Mouse (Mus musculus): ENCODE data around the gene Cnot10. TPM values are rescaled to one million over a fixed set of nuclear protein-coding genes. Genes with fewer than 3 reads are reported as not detected.

Cnot10 gene
- polyA plus RNA-seq, 1 experiment from 2014 or later = 54.7 TPM

- H3K36me3 ChIP-seq = peaks cover 83% of the 10 kb centered on the region
- WGBS = 91% methylated on average over 4 of the region's 4 CpGs
- no peaks in the 10 kb centered on the region for H3K4me1 ChIP-seq (replicated peaks)
- no peaks in the 10 kb centered on the region for H3K9me3 ChIP-seq
- ATAC-seq (ENCODE audit: low FRiP score) = no peak
- no peak overlapping the region for H3K4me3 ChIP-seq
- H3K4me2 ChIP-seq = no peak overlapping the region
- H3K27me3 ChIP-seq = no peaks in the 10 kb centered on the region
- H3K27ac ChIP-seq = no peak overlapping the region
- no peak overlapping the region for H3K9ac ChIP-seq
Observed at GRCm38 (mm10) chr9:114612566-114612965, 27.4 kb downstream of the Cnot10 start.

- no peak overlapping the region for H3K27ac ChIP-seq
- ATAC-seq (ENCODE audit: low FRiP score) = no peak
- no peak overlapping the region for H3K4me3 ChIP-seq
- H3K9me3 ChIP-seq = no peaks in the 10 kb centered on the region
- 98% methylated on average over 3 of the region's 3 CpGs for WGBS
- H3K4me2 ChIP-seq = no peak overlapping the region
- H3K27me3 ChIP-seq = no peaks in the 10 kb centered on the region
- peaks cover 83% of the 10 kb centered on the region for H3K36me3 ChIP-seq
- H3K9ac ChIP-seq = no peak overlapping the region
- no peaks in the 10 kb centered on the region for H3K4me1 ChIP-seq (replicated peaks)
Observed at GRCm38 (mm10) chr9:114610266-114610665, 29.7 kb downstream of the Cnot10 start.

- WGBS = 65% methylated on average over 12 of the region's 12 CpGs
- ATAC-seq (ENCODE audit: low FRiP score) = no peak
- Histone ChIP-seq H3K27ac (no peak overlapping the region), H3K27me3 (no peaks in the 10 kb centered on the region), H3K9me3 (no peaks in the 10 kb centered on the region), H3K4me3 (no peak overlapping the region), H3K4me1 (replicated peaks) (no peaks in the 10 kb centered on the region), H3K36me3 (peaks cover 69% of the 10 kb centered on the region), H3K4me2 (no peak overlapping the region), H3K9ac (no peak overlapping the region)
Observed at GRCm38 (mm10) chr9:114603876-114604540, 36.0 kb downstream of the Cnot10 start.

- H3K9me3 ChIP-seq = no peaks in the 10 kb centered on the region
Observed at GRCm38 (mm10) chr9:114601096-114601495, 38.9 kb downstream of the Cnot10 start.

GRCm38 (mm10) chr9:114585017-114585345, 55.0 kb downstream of the Cnot10 start:
- no peak for ATAC-seq (ENCODE audit: low FRiP score)
- WGBS = 31% methylated on average over 5 of the region's 5 CpGs
- Histone ChIP-seq H3K9ac (no peak overlapping the region), H3K27ac (no peak overlapping the region), H3K4me3 (no peak overlapping the region), H3K27me3 (0 out of 2 replicates have a peak, but pooled peaks cover 3% of the 10 kb centered on the region), H3K9me3 (no peaks in the 10 kb centered on the region), H3K36me3 (peaks cover 41% of the 10 kb centered on the region), H3K4me1 (replicated peaks) (peaks cover 13% of the 10 kb centered on the region), H3K4me2 (no peak overlapping the region)

More at GRCm38 (mm10) chr9:114601096-114601495, 38.9 kb downstream of the Cnot10 start:
- Histone ChIP-seq H3K4me1 (replicated peaks) (no peaks in the 10 kb centered on the region), H3K4me3 (no peak overlapping the region), H3K27ac (no peak overlapping the region), H3K36me3 (peaks cover 72% of the 10 kb centered on the region), H3K27me3 (no peaks in the 10 kb centered on the region), H3K9ac (no peak overlapping the region), H3K4me2 (no peak overlapping the region)
- ATAC-seq (ENCODE audit: low FRiP score) = no peak
- 60% methylated on average over 1 of the region's 1 CpGs for WGBS

GRCm38 (mm10) chr9:114584183-114585016, 55.6 kb downstream of the Cnot10 start:
- Histone ChIP-seq H3K27ac (0 out of 2 replicates have a peak overlapping the region, but pooled peaks have one; percentile 35), H3K9me3 (no peaks in the 10 kb centered on the region), H3K4me3 (peak overlapping the region; percentile 20), H3K27me3 (0 out of 2 replicates have a peak, but pooled peaks cover 3% of the 10 kb centered on the region), H3K36me3 (peaks cover 35% of the 10 kb centered on the region), H3K4me2 (peak overlapping the region; percentile 48), H3K4me1 (replicated peaks) (peaks cover 13% of the 10 kb centered on the region), H3K9ac (no peak overlapping the region)
- peak; percentile 81 for ATAC-seq (ENCODE audit: low FRiP score)
- 3% methylated on average over 31 of the region's 31 CpGs for WGBS

GRCm38 (mm10) chr9:114583812-114584182, 56.2 kb downstream of the Cnot10 start:
- Histone ChIP-seq H3K27me3 (0 out of 2 replicates have a peak, but pooled peaks cover 3% of the 10 kb centered on the region), H3K4me3 (peak overlapping the region; percentile 20), H3K36me3 (peaks cover 29% of the 10 kb centered on the region), H3K9ac (no peak overlapping the region), H3K27ac (no peak overlapping the region), H3K9me3 (no peaks in the 10 kb centered on the region), H3K4me2 (peak overlapping the region; percentile 48), H3K4me1 (replicated peaks) (peaks cover 13% of the 10 kb centered on the region)
- 2% methylated on average over 23 of the region's 23 CpGs for WGBS
- peak; percentile 70 for ATAC-seq (ENCODE audit: low FRiP score)

GRCm38 (mm10) chr9:114578646-114579045, 61.3 kb downstream of the Cnot10 start:
- Histone ChIP-seq H3K4me1 (replicated peaks) (no peaks in the 10 kb centered on the region), H3K36me3 (no peaks in the 10 kb centered on the region), H3K9me3 (no peaks in the 10 kb centered on the region), H3K27ac (no peak overlapping the region), H3K9ac (no peak overlapping the region), H3K27me3 (no peaks in the 10 kb centered on the region), H3K4me2 (no peak overlapping the region), H3K4me3 (no peak overlapping the region)
- 86% methylated on average over 11 of the region's 11 CpGs for WGBS
- ATAC-seq (ENCODE audit: low FRiP score) = no peak

GRCm38 (mm10) chr9:114576001-114576400, 64.0 kb downstream of the Cnot10 start:
- Histone ChIP-seq H3K9ac (no peak overlapping the region), H3K27ac (no peak overlapping the region), H3K4me1 (replicated peaks) (no peaks in the 10 kb centered on the region), H3K36me3 (no peaks in the 10 kb centered on the region), H3K4me3 (no peak overlapping the region), H3K4me2 (no peak overlapping the region), H3K9me3 (no peaks in the 10 kb centered on the region), H3K27me3 (no peaks in the 10 kb centered on the region)
- no peak for ATAC-seq (ENCODE audit: low FRiP score)
- WGBS = 92% methylated on average over 1 of the region's 1 CpGs

GRCm38 (mm10) chr9:114573528-114573927, 66.5 kb downstream of the Cnot10 start:
- no peaks in the 10 kb centered on the region for H3K9me3 ChIP-seq
- H3K27ac ChIP-seq = no peak overlapping the region
- no peaks in the 10 kb centered on the region for H3K36me3 ChIP-seq
- H3K4me3 ChIP-seq = no peak overlapping the region
- no peak overlapping the region for H3K4me2 ChIP-seq
- no peak overlapping the region for H3K9ac ChIP-seq
- 71% methylated on average over 5 of the region's 5 CpGs for WGBS
- ATAC-seq (ENCODE audit: low FRiP score) = no peak
- no peaks in the 10 kb centered on the region for H3K4me1 ChIP-seq (replicated peaks)
- H3K27me3 ChIP-seq = no peaks in the 10 kb centered on the region

- no peak overlapping the region for H3K4me3 ChIP-seq
- no peak for ATAC-seq (ENCODE audit: low FRiP score)
- no peaks in the 10 kb centered on the region for H3K27me3 ChIP-seq
- peaks cover 7% of the 10 kb centered on the region; the same call in 1 of the 2 replicates for H3K4me1 ChIP-seq (replicated peaks)
- 90% methylated on average over 5 of the region's 5 CpGs for WGBS
- H3K4me2 ChIP-seq = no peak overlapping the region
- H3K36me3 ChIP-seq = no peaks in the 10 kb centered on the region
- H3K9ac ChIP-seq = no peak overlapping the region
- H3K27ac ChIP-seq = no peak overlapping the region
- H3K9me3 ChIP-seq = no peaks in the 10 kb centered on the region
Observed at GRCm38 (mm10) chr9:114568682-114569474, 71.1 kb downstream of the Cnot10 start.

GRCm38 (mm10) chr9:114564667-114565066, 75.3 kb downstream of the Cnot10 start:
- Histone ChIP-seq H3K4me1 (replicated peaks) (peaks cover 47% of the 10 kb centered on the region), H3K27me3 (peaks cover 38% of the 10 kb centered on the region), H3K9me3 (no peaks in the 10 kb centered on the region), H3K4me3 (peak overlapping the region; percentile 65), H3K4me2 (peak overlapping the region; percentile 82), H3K36me3 (no peaks in the 10 kb centered on the region), H3K27ac (peak overlapping the region; percentile 83; the same call in 1 of the 2 replicates), H3K9ac (peak overlapping the region; percentile 82)
- no peak for ATAC-seq (ENCODE audit: low FRiP score)
- 1% methylated on average over 10 of the region's 10 CpGs for WGBS
